12 mouse cellular contexts compared by ENCODE assay signal in genomic region chr15:5869289-5869688, GRCm38 (mm10).
DNase-seq lines count a peak whose midpoint lies in the region; ATAC-seq and TF ChIP-seq lines count a peak whose summit lies in the region.
"Had no signal": no experiment of that assay in that cellular context is flagged by ENCODE, and none has a peak within 500 bp of the region (broad histone marks: within the 10 kb centered on the region; RNA-seq: fewer than 3 reads in every experiment).

No protein-coding gene starts in this region.

- 78% methylated on average over 12 of the region's 12 CpGs for WGBS in forebrain, postnatal 0 days
- WGBS in forebrain, embryonic 16.5 days = 79% methylated on average over 12 of the region's 12 CpGs
- WGBS in kidney, postnatal 0 days = 50% methylated on average over 12 of the region's 12 CpGs
- WGBS in embryonic facial prominence, embryonic 11.5 days = 37% methylated on average over 12 of the region's 12 CpGs
- WGBS in limb, embryonic 12.5 days = 13% methylated on average over 12 of the region's 12 CpGs

- no peak overlapping the region for H3K27ac ChIP-seq in forebrain, postnatal 0 days (ENCODE audit: low read depth, low read length)
- no peak overlapping the region for H3K27ac ChIP-seq in forebrain, embryonic 16.5 days (ENCODE audit: low read length)
- H3K27ac ChIP-seq in kidney, postnatal 0 days = no peak overlapping the region
- H3K27ac ChIP-seq in embryonic facial prominence, embryonic 11.5 days (replicated peaks; ENCODE audit: low read depth, low read length) = no peak overlapping the region
- no peak overlapping the region for H3K27ac ChIP-seq in limb, embryonic 12.5 days
- H3K27ac ChIP-seq: liver, embryonic 13.5 days; midbrain, embryonic 12.5 days had no signal

- H3K4me2 ChIP-seq in forebrain, postnatal 0 days (ENCODE audit: low read depth) = no peak overlapping the region
- no peak overlapping the region for H3K4me2 ChIP-seq in forebrain, embryonic 16.5 days (ENCODE audit: low read length)
- H3K4me2 ChIP-seq in kidney, postnatal 0 days (ENCODE audit: low read length) = 0 out of 2 replicates have a peak overlapping the region, but pooled peaks have one; percentile 5
- H3K4me2 ChIP-seq in embryonic facial prominence, embryonic 11.5 days (ENCODE audit: low read depth, low read length) = no peak overlapping the region
- H3K4me2 ChIP-seq in limb, embryonic 12.5 days = peak overlapping the region; percentile 42
- H3K4me2 ChIP-seq: liver, embryonic 13.5 days; midbrain, embryonic 12.5 days had no signal

- H3K9ac ChIP-seq in forebrain, postnatal 0 days = no peak overlapping the region
- H3K9ac ChIP-seq in forebrain, embryonic 16.5 days (replicated peaks; ENCODE audit: low read depth, low read length) = no peak overlapping the region
- no peak overlapping the region for H3K9ac ChIP-seq in kidney, postnatal 0 days (ENCODE audit: low read depth, low read length)
- no peak overlapping the region for H3K9ac ChIP-seq in embryonic facial prominence, embryonic 11.5 days (replicated peaks; ENCODE audit: low read length)
- H3K9ac ChIP-seq in limb, embryonic 12.5 days (replicated peaks) = no peak overlapping the region
- H3K9ac ChIP-seq: liver, embryonic 13.5 days; midbrain, embryonic 12.5 days had no signal

- H3K4me3 ChIP-seq in forebrain, postnatal 0 days (ENCODE audit: low read depth, low read length) = no peak overlapping the region
- no peak overlapping the region for H3K4me3 ChIP-seq in forebrain, embryonic 16.5 days (replicated peaks; ENCODE audit: low read length)
- no peak overlapping the region for H3K4me3 ChIP-seq in kidney, postnatal 0 days (replicated peaks; ENCODE audit: low read depth, low read length)
- no peak overlapping the region for H3K4me3 ChIP-seq in embryonic facial prominence, embryonic 11.5 days (ENCODE audit: low read depth, low read length)
- H3K4me3 ChIP-seq in limb, embryonic 12.5 days (replicated peaks) = no peak overlapping the region
- H3K4me3 ChIP-seq: liver, embryonic 13.5 days; midbrain, embryonic 12.5 days had no signal

- H3K36me3 ChIP-seq in forebrain, postnatal 0 days (ENCODE audit: insufficient read depth) = no peaks in the 10 kb centered on the region
- H3K36me3 ChIP-seq in forebrain, embryonic 16.5 days (ENCODE audit: control insufficient read depth, insufficient read depth) = no peaks in the 10 kb centered on the region
- H3K36me3 ChIP-seq in kidney, postnatal 0 days (ENCODE audit: insufficient read depth, low read length) = no peaks in the 10 kb centered on the region
- H3K36me3 ChIP-seq in embryonic facial prominence, embryonic 11.5 days (replicated peaks; ENCODE audit: control insufficient read depth, insufficient read depth, low read depth, low read length) = no peaks in the 10 kb centered on the region
- H3K36me3 ChIP-seq in limb, embryonic 12.5 days = no peaks in the 10 kb centered on the region
- H3K36me3 ChIP-seq: liver, embryonic 13.5 days; midbrain, embryonic 12.5 days had no signal

- TF ChIP-seq CTCF in forebrain, postnatal 0 days (IDR thresholded peaks at IDR 0.05; ENCODE audit: low read depth) = no peak
- TF ChIP-seq CTCF in kidney, postnatal 0 days (IDR thresholded peaks at IDR 0.05; ENCODE audit: low read depth) = no peak

- DNase-seq in forebrain, postnatal 0 days = peak; percentile 21
- DNase-seq in kidney, postnatal 0 days (ENCODE audit: low spot score) = no peak
- no peak for DNase-seq in kidney, adult 9 months
- peak; percentile 76 for DNase-seq in embryonic facial prominence, embryonic 11.5 days (ENCODE audit: low spot score)
- no peak for DNase-seq in cerebellum, postnatal 4 days (ENCODE audit: low spot score in 2 of 2)
- no peak for DNase-seq in cerebellum, postnatal 14 days
- DNase-seq: B cell, adult 2 months; kidney, postnatal 4 days; liver, embryonic 13.5 days had no signal

- ATAC-seq in forebrain, postnatal 0 days = 0 out of 2 replicates have a peak, but pooled peaks have one; percentile 18
- no peak for ATAC-seq in forebrain, embryonic 16.5 days
- no peak for ATAC-seq in kidney, postnatal 0 days (replicated peaks; ENCODE audit: low FRiP score, low read depth)
- no peak for ATAC-seq in embryonic facial prominence, embryonic 11.5 days (replicated peaks; ENCODE audit: insufficient number of reproducible peaks, low FRiP score, low TSS enrichment, low read depth)
- ATAC-seq in limb, embryonic 12.5 days (ENCODE audit: insufficient number of reproducible peaks, insufficient read depth, low FRiP score, low TSS enrichment, low read depth) = no peak

- no peaks in the 10 kb centered on the region for H3K4me1 ChIP-seq in forebrain, postnatal 0 days (ENCODE audit: insufficient read depth)
- no peaks in the 10 kb centered on the region for H3K4me1 ChIP-seq in forebrain, embryonic 16.5 days (replicated peaks; ENCODE audit: control insufficient read depth, insufficient read depth, low read length)
- H3K4me1 ChIP-seq in kidney, postnatal 0 days (replicated peaks; ENCODE audit: insufficient read depth, low read length) = no peaks in the 10 kb centered on the region
- H3K4me1 ChIP-seq in embryonic facial prominence, embryonic 11.5 days (ENCODE audit: control insufficient read depth, insufficient read depth, low read length) = no peaks in the 10 kb centered on the region
- H3K4me1 ChIP-seq in limb, embryonic 12.5 days (replicated peaks) = peaks cover 14% of the 10 kb centered on the region
- H3K4me1 ChIP-seq: liver, embryonic 13.5 days; midbrain, embryonic 12.5 days had no signal

- no peaks in the 10 kb centered on the region for H3K27me3 ChIP-seq in forebrain, postnatal 0 days (ENCODE audit: insufficient read depth, low read length)
- no peaks in the 10 kb centered on the region for H3K27me3 ChIP-seq in forebrain, embryonic 16.5 days (replicated peaks; ENCODE audit: control insufficient read depth, insufficient read depth, low read length)
- no peaks in the 10 kb centered on the region for H3K27me3 ChIP-seq in kidney, postnatal 0 days (ENCODE audit: insufficient read depth, low read length)
- H3K27me3 ChIP-seq in embryonic facial prominence, embryonic 11.5 days (ENCODE audit: control insufficient read depth, insufficient read depth, low read length) = no peaks in the 10 kb centered on the region
- H3K27me3 ChIP-seq in limb, embryonic 12.5 days = no peaks in the 10 kb centered on the region
- H3K27me3 ChIP-seq: liver, embryonic 13.5 days; midbrain, embryonic 12.5 days had no signal

- H3K9me3 ChIP-seq in forebrain, postnatal 0 days (ENCODE audit: low read length) = no peaks in the 10 kb centered on the region
- no peaks in the 10 kb centered on the region for H3K9me3 ChIP-seq in forebrain, embryonic 16.5 days (ENCODE audit: control insufficient read depth, low read length)
- H3K9me3 ChIP-seq in kidney, postnatal 0 days (replicated peaks; ENCODE audit: low read length) = no peaks in the 10 kb centered on the region
- H3K9me3 ChIP-seq in embryonic facial prominence, embryonic 11.5 days (replicated peaks; ENCODE audit: control insufficient read depth, low read length) = no peaks in the 10 kb centered on the region
- H3K9me3 ChIP-seq in limb, embryonic 12.5 days = no peaks in the 10 kb centered on the region
- H3K9me3 ChIP-seq: liver, embryonic 13.5 days; midbrain, embryonic 12.5 days had no signal

Comparison
In these comparisons a context has a peak if more than half of its experiments do, and no peak if none do; other contexts are left out.
1. DNase-seq: peak in forebrain, postnatal 0 days (single experiment) and embryonic facial prominence, embryonic 11.5 days (single experiment); none in kidney, postnatal 0 days (single experiment), kidney, adult 9 months (single experiment), cerebellum, postnatal 4 days (0 of 2) and cerebellum, postnatal 14 days (0 of 2).
2. H3K4me2 ChIP-seq: peak in kidney, postnatal 0 days (single experiment) and limb, embryonic 12.5 days (single experiment); none in forebrain, postnatal 0 days (single experiment), forebrain, embryonic 16.5 days (single experiment) and embryonic facial prominence, embryonic 11.5 days (single experiment).